Mouse (Mus musculus) liver, embryonic 11.5 days (tissue): ENCODE measurements around the gene 9530003J23Rik. TPM values are rescaled to one million over a fixed set of nuclear protein-coding genes. Genes with fewer than 3 reads are reported as not detected.
"Not testable (repeated sequence)": the region's sequence is repeated elsewhere in the genome, so short reads cannot be mapped to it uniquely, and the experiment has no call there.

Experiments used
- ATAC-seq: fragments of 200-750 bp; cut with Nextera tagmentation; replicated peaks from 2 replicates; pipeline ENCODE4 v1.8.0; 2017; ENCODE audit warnings: moderate number of reproducible peaks, mild to moderate bottlenecking, moderate TSS enrichment, moderate library complexity; ENCODE audit not compliant: low FRiP score
- DNase-seq: peaks from one replicate; pipeline ENCODE4 v3.0.0-alpha.2; 2017; ENCODE audit warnings: low spot score
- H3K27ac ChIP-seq: fragments of 300-500 bp; sonication (generic); 2 replicates; pipeline ENCODE4 v1.5.1; 2014; ENCODE audit warnings: mild to moderate bottlenecking, low read depth, low read length, control low read depth
- H3K27me3 ChIP-seq: fragments of 300-500 bp; sonication (generic); replicated peaks from 2 replicates; pipeline ENCODE4 v1.6.1; 2014; ENCODE audit warnings: low read length, mixed read lengths; ENCODE audit not compliant: control insufficient read depth, insufficient read depth
- H3K36me3 ChIP-seq: fragments of 300-500 bp; sonication (generic); 2 replicates; pipeline ENCODE4 v1.6.1; 2014; ENCODE audit warnings: mild to moderate bottlenecking, low read length, moderate library complexity, mixed read lengths; ENCODE audit not compliant: control insufficient read depth, insufficient read depth
- H3K4me1 ChIP-seq: fragments of 300-500 bp; sonication (generic); replicated peaks from 2 replicates; pipeline ENCODE4 v1.6.1; 2014; ENCODE audit warnings: low read length, mixed read lengths; ENCODE audit not compliant: control insufficient read depth, insufficient read depth
- H3K4me2 ChIP-seq: fragments of 300-500 bp; sonication (generic); 2 replicates; pipeline ENCODE4 v1.6.1; 2014; ENCODE audit warnings: mild to moderate bottlenecking, control low read depth, moderate library complexity
- H3K4me3 ChIP-seq: fragments of 300-500 bp; sonication (generic); 2 replicates; pipeline ENCODE4 v1.5.1; 2014; ENCODE audit warnings: low read depth, low read length, control low read depth
- H3K9ac ChIP-seq: fragments of 300-500 bp; sonication (generic); 2 replicates; pipeline ENCODE4 v1.6.1; 2014; ENCODE audit warnings: low read depth, low read length, control low read depth
- H3K9me3 ChIP-seq: fragments of 300-500 bp; sonication (generic); 2 replicates; pipeline ENCODE4 v1.6.1; 2016; ENCODE audit warnings: low read length, inconsistent platforms, mixed read lengths; ENCODE audit not compliant: control insufficient read depth
- WGBS: fragments of 180-500 bp; shearing (Covaris S2); extraction: QIAGEN DNeasy Blood & Tissue Kit; methylation state at CpG from one replicate; pipeline ENCODE4 v1.1.7; 2014; 5-methylcytosine and 5-hydroxymethylcytosine counted together
- polyA plus RNA-seq: library from polyadenylated mRNA; unstranded; fragments of >200 nt; fragmentation: Nextera tagmentation; extraction: Ambion mirVana; gene quantifications from 2 replicates; pipeline ENCODE4 v1.2.1, GENCODE M21; 2014

Gene 9530003J23Rik
- polyA plus RNA-seq, 1 experiment from 2014 or later: not detected

DNA sequence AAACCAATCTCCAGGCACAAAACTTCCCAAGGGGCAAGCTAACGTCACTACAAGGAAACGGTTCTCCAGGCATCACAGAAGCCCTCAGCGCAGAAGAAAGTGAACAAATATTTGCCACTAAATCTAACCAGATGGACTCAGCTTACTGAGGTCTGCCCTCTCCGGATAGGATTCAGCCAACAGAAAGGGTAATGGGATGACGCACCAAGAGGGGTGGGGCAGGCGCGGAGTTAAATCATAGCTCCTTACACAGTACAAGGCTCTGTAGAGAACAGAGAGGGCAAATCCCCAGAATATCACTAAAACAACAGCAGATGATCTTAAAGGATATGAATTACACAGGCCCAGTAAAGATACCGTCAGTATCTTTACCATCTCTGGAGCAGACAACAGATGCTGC, 20.2 kb downstream of the 9530003J23Rik start:
- ATAC-seq: no peak
- Histone ChIP-seq H3K36me3 (peaks cover 60% of the 10 kb centered on the region), H3K4me2 (no peak overlapping the region)

DNA sequence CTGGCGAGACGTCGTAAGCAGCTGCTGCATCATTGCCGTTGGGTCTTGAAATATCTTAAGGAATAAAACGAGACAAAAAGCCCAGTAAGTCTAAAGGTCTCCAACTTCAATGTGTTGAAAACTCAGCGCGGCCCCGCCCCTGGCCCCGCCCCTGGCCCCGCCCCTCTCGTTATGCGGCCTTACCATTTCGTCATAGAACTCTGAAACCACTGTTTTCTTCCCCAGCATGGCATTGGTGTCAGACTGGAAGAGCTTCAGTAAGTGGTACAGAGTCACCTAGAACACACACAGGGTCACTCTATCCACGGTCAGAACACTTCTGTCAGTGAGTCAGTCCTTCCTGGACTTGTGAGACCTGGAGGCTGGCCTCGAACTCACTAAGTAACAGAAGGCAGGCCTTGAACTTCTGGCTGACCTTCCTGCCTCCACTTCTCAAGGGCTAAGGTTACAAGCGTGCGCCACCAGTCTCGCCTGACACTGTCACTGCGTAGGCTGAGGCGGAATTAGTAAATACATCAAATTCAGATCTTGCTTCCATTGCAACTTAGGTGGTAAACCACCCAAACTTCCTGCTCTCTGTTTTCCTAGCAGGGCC, 21.2 kb downstream of the 9530003J23Rik start:
- H3K36me3 ChIP-seq: peaks cover 60% of the 10 kb centered on the region
- DNase-seq (no peak), ATAC-seq (peak; percentile 52; the same call in 1 of the 2 replicates)
- no peak overlapping the region for H3K9ac ChIP-seq
- H3K4me2 ChIP-seq: no peak overlapping the region
- WGBS: 76% methylated on average over 20 of the region's 20 CpGs
- no peak overlapping the region for H3K27ac ChIP-seq
- H3K9me3 ChIP-seq: no peaks in the 10 kb centered on the region
- no peak overlapping the region for H3K4me3 ChIP-seq
- no peaks in the 10 kb centered on the region for H3K27me3 ChIP-seq
- H3K4me1 ChIP-seq: peaks cover 4% of the 10 kb centered on the region; the same call in 1 of the 2 replicates

More for the DNA sequence above, 20.2 kb downstream of the 9530003J23Rik start:
- Histone ChIP-seq H3K4me1 (peaks cover 11% of the 10 kb centered on the region), H3K9ac (no peak overlapping the region), H3K27ac (no peak overlapping the region), H3K4me3 (no peak overlapping the region), H3K27me3 (no peaks in the 10 kb centered on the region), H3K9me3 (no peaks in the 10 kb centered on the region)
- WGBS: 95% methylated on average over 8 of the region's 8 CpGs
- DNase-seq: no peak

DNA sequence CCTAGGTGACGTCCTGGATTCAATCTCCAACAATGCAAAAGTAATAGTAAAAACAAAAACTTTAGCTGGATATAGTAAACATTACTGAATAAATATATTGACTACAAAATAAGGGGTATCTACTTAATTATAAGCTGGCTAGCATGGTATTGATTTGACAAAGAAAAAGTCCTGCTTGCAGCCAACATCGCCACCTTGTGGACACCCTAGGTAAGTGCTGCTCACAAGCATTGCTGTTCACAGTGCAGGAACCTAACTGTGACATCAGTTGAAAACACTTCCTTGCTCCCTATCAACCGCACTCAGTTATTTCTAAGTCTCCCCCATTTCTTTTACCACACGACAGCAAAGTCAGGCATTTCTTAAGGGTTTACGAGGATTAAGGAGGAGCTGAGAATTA, 21.7 kb downstream of the 9530003J23Rik start:
- Histone ChIP-seq H3K4me1 (peaks cover 4% of the 10 kb centered on the region; the same call in 1 of the 2 replicates), H3K27me3 (no peaks in the 10 kb centered on the region), H3K9me3 (no peaks in the 10 kb centered on the region), H3K9ac (no peak overlapping the region), H3K4me2 (no peak overlapping the region), H3K27ac (no peak overlapping the region), H3K4me3 (no peak overlapping the region), H3K36me3 (peaks cover 57% of the 10 kb centered on the region)
- DNase-seq (no peak), ATAC-seq (peak; percentile 46; the same call in 1 of the 2 replicates)
- WGBS: 66% methylated on average over 5 of the region's 5 CpGs

DNA sequence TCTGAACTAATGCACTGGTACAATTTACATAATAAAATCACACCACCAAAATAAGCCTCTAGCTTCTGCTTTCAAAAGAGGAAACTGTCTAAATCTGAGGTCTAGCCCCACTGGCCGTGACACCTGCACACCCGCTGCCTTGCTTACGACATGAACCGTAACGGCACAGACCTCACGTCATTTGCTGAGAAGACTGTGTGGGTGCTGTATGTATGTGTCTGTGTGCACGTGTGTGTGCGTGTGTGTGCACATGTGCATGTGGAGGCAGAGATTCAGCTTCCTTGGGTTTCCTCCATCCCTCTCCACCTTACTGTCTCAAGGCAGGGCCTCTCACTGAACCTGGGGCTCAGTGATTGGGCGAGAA, 22.4 kb downstream of the 9530003J23Rik start:
- Histone ChIP-seq H3K4me1 (peaks cover 4% of the 10 kb centered on the region; the same call in 1 of the 2 replicates), H3K36me3 (peaks cover 51% of the 10 kb centered on the region), H3K27me3 (no peaks in the 10 kb centered on the region), H3K4me3 (no peak overlapping the region), H3K27ac (no peak overlapping the region), H3K9ac (no peak overlapping the region), H3K9me3 (no peaks in the 10 kb centered on the region), H3K4me2 (no peak overlapping the region)
- ATAC-seq (no peak), DNase-seq (no peak)
- WGBS: 95% methylated on average over 9 of the region's 9 CpGs

DNA sequence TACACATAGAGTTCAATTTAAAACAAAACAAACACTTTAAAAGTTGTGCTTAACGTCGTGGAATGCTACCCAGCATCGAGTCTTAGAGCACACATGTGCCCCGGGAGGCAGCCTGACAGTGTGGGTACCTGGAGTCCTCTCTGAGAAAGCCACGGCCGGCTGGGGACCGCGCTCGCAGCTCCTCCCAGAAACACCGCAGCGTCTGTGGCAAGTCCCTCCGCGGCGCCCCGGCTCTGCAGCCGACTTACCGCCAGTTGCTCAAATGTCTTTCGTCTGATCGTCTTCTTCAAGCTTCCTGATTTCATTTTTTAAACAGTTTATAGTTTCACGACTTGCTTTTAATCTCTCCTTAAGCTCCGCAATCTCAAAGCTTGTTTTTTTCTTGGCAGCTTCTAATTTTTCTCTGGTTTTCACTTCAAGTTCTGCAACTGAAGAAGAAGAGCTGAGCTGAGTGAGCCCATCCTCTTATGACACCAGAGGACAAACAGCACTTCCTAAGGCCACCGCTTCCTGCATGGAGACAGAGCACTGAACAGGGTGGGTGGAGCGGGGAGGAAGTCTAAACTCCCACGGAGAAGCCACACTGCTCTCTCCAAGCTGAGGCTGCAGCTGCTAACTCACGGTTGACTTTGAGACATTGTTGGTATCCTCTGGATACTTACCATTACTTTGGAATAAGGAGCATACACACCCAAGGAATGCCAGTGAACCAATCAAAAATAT, 22.9 kb downstream of the 9530003J23Rik start:
- Histone ChIP-seq H3K9ac (no peak overlapping the region), H3K36me3 (peaks cover 46% of the 10 kb centered on the region), H3K4me2 (no peak overlapping the region), H3K9me3 (no peaks in the 10 kb centered on the region), H3K27me3 (no peaks in the 10 kb centered on the region), H3K4me3 (no peak overlapping the region), H3K4me1 (peaks cover 4% of the 10 kb centered on the region; the same call in 1 of the 2 replicates), H3K27ac (no peak overlapping the region)
- DNase-seq: no peak
- ATAC-seq: no peak
- WGBS: 87% methylated on average over 25 of the region's 25 CpGs

DNA sequence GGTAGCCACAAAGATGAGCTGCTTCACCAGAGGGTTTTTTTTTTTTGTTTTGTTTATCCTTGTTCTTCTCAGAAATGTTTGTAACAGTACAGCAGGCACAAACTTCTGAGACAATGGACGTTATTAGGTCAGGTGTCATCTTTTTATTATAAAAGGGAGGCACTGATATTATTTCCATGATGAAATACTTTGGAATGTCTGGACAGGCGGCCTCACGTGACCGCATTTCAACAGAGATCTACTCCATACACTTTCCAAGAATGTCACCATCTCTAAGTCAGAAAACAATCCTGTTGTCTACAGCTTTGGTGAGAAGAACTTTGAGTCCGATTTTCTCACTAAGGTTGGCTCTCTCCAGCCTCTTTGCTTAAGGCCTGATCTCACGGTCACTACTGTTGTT, 27.5 kb downstream of the 9530003J23Rik start:
- H3K36me3 ChIP-seq: peaks cover 14% of the 10 kb centered on the region
- no peak overlapping the region for H3K9ac ChIP-seq
- no peak for ATAC-seq
- H3K27ac ChIP-seq: no peak overlapping the region
- H3K4me3 ChIP-seq: no peak overlapping the region
- no peaks in the 10 kb centered on the region; the same call in 1 of the 2 replicates for H3K4me1 ChIP-seq
- H3K27me3 ChIP-seq: no peaks in the 10 kb centered on the region
- H3K9me3 ChIP-seq: no peaks in the 10 kb centered on the region
- DNase-seq: no peak
- 88% methylated on average over 6 of the region's 6 CpGs for WGBS
- no peak overlapping the region for H3K4me2 ChIP-seq

DNA sequence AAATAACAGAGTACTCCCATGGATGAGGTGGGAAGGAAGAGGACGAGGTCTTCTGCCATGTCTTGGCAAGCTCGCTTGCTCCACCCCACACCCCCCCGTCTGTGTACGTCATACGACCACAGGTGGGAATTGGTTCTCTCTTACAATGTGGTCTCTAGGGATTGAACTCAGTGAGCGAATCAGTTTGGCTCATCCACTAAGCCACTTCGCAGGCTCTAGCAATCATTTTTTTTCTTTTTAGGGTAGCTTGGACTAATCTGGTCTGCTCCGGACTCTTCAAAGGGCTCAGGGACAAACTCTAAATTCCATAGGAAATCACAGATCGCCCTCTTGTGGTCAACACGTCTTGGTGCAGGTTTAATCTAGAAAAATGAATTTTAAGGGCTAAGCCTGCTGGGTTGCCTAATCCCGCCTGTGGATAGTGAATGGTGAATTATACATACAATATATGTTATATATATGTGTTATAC, 29.0 kb downstream of the 9530003J23Rik start:
- H3K4me3 ChIP-seq: peak overlapping the region; percentile 20
- no peaks in the 10 kb centered on the region for H3K27me3 ChIP-seq
- 19% methylated on average over 11 of the region's 11 CpGs for WGBS
- DNase-seq (peak; percentile 50), ATAC-seq (peak; percentile 61)
- no peaks in the 10 kb centered on the region for H3K9me3 ChIP-seq
- H3K4me1 ChIP-seq: no peaks in the 10 kb centered on the region; the same call in 1 of the 2 replicates
- H3K27ac ChIP-seq: no peak overlapping the region
- peaks cover under 1% of the 10 kb centered on the region; the same call in 1 of the 2 replicates for H3K36me3 ChIP-seq
- H3K4me2 ChIP-seq: peak overlapping the region; percentile 58
- no peak overlapping the region for H3K9ac ChIP-seq

DNA sequence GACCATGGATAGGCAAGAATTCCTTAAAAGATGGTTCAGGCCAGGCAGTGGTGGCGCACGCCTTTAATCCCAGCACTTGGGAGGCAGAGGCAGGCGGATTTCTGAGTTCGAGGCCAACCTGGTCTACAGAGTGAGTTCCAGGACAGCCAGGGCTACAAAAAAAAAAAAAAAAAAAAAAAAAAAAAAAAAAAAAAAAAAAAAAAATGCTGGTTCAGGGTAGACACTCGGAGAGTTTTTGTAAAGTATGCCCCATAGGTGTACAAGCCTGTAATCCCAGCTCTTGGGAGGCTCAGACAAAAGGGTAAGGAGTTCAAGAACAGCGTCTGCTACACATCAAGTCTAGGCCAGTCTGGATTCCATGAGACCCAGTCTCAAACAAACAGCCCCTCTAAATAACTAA, 29.7 kb downstream of the 9530003J23Rik start:
- H3K4me3 ChIP-seq, ATAC-seq, H3K4me2 ChIP-seq: not testable (repeated sequence)

More for the DNA sequence above, 29.7 kb downstream of the 9530003J23Rik start:
- not testable (repeated sequence) for H3K27ac ChIP-seq, H3K9me3 ChIP-seq, H3K27me3 ChIP-seq, H3K36me3 ChIP-seq, DNase-seq, H3K9ac ChIP-seq, H3K4me1 ChIP-seq
- WGBS: 86% methylated on average over 6 of the region's 6 CpGs
